Mouse (Mus musculus) embryonic fibroblast, embryonic 13.5 days (primary cell): Measurements from ENCODE around the gene Jmjd7. TPM values are rescaled to one million over a fixed set of nuclear protein-coding genes. Genes with fewer than 3 reads are reported as not detected.

Source experiments
- H3K27ac ChIP-seq: 2 replicates; pipeline ENCODE4 v1.5.1; 2012; ENCODE audit warnings: low read length, control low read depth, inconsistent platforms; ENCODE audit not compliant: insufficient read depth
- H3K4me1 ChIP-seq: 2 replicates; pipeline ENCODE4 v1.6.1; 2011; ENCODE audit warnings: low read length; ENCODE audit not compliant: control insufficient read depth, insufficient read depth
- H3K4me3 ChIP-seq: 2 replicates; pipeline ENCODE4 v1.5.1; 2011; ENCODE audit warnings: mild to moderate bottlenecking, control low read depth, low read length; ENCODE audit not compliant: insufficient read depth
- CTCF ChIP-seq: IDR thresholded peaks from 2 replicates; pipeline ENCODE4 v1.5.1; 2011; ENCODE audit warnings: mild to moderate bottlenecking, control low read depth, low read length, moderate library complexity, borderline replicate concordance; ENCODE audit not compliant: insufficient read depth
- POLR2A ChIP-seq: IDR thresholded peaks from 2 replicates; pipeline ENCODE4 v1.6.1; 2011; ENCODE audit warnings: low read depth, mild to moderate bottlenecking, control low read depth, low read length, moderate library complexity
- polyA plus RNA-seq: library from polyadenylated mRNA; stranded (reverse); fragments of >200 nt; gene quantifications from 2 replicates; pipeline ENCODE4 v1.2.4, GENCODE M21; 2011; ENCODE audit warnings: low read depth; ENCODE audit not compliant: missing spikeins, insufficient read length

Jmjd7 gene
- polyA plus RNA-seq, 1 experiment, result 4.4 TPM

GRCm38 (mm10) chr2:120068555-120069465 is 41.5 kb downstream of the Jmjd7 start:
- TF ChIP-seq CTCF (peak; percentile 59; the same call in 1 of the 2 replicates), POLR2A (no peak)
- Histone ChIP-seq H3K27ac (no peak overlapping the region), H3K4me3 (no peak overlapping the region), H3K4me1 (no peaks in the 10 kb centered on the region)

GRCm38 (mm10) chr2:120069466-120069990 is 42.2 kb downstream of the Jmjd7 start:
- Histone ChIP-seq H3K4me3 (no peak overlapping the region), H3K4me1 (no peaks in the 10 kb centered on the region), H3K27ac (no peak overlapping the region)
- TF ChIP-seq CTCF (no peak), POLR2A (no peak)

- Histone ChIP-seq H3K4me3 (no peak overlapping the region), H3K4me1 (no peaks in the 10 kb centered on the region), H3K27ac (no peak overlapping the region)
- TF ChIP-seq CTCF (no peak), POLR2A (no peak)
Observed at GRCm38 (mm10) chr2:120074096-120074495, 46.8 kb downstream of the Jmjd7 start.

GRCm38 (mm10) chr2:120076076-120076705 is 48.9 kb downstream of the Jmjd7 start:
- no peaks in the 10 kb centered on the region for H3K4me1 ChIP-seq
- H3K4me3 ChIP-seq, result peak overlapping the region; percentile 21
- no peak for TF ChIP-seq POLR2A
- TF ChIP-seq CTCF, result 0 out of 2 replicates have a peak, but pooled peaks have one; percentile 32
- H3K27ac ChIP-seq, result no peak overlapping the region

Other genes starting within 250 kb of the Jmjd7 start
- gene Rpap1, start 239.9 kb upstream of the Jmjd7 start, polyA plus RNA-seq, result 12.2 and 13.0 TPM in 2 replicates
- gene Tyro3, start 229.8 kb upstream of the Jmjd7 start, polyA plus RNA-seq, result 17.8 and 19.9 TPM in 2 replicates
- gene Mga, start 130.3 kb upstream of the Jmjd7 start, polyA plus RNA-seq, result 55.7 and 69.2 TPM in 2 replicates
- gene Mapkbp1, start 54.8 kb upstream of the Jmjd7 start, polyA plus RNA-seq, result 14.6 and 16.2 TPM in 2 replicates
- 0.53 and 3.4 TPM in 2 replicates for gene Gm28042, start within 50 bp of the Jmjd7 start, polyA plus RNA-seq
- 1.9 and 3.7 TPM in 2 replicates for gene Pla2g4b, start 5.9 kb downstream of the Jmjd7 start, polyA plus RNA-seq
- gene Ehd4, start 127.1 kb downstream of the Jmjd7 start, polyA plus RNA-seq, result 19.5 and 22.9 TPM in 2 replicates
- gene Pla2g4e, start 217.9 kb downstream of the Jmjd7 start, polyA plus RNA-seq, result not detected in 2 replicates